Mouse (Mus musculus) hindbrain, embryonic 14.5 days (tissue): ENCODE results near the gene Hdac8. TPM values are rescaled to one million over a fixed set of nuclear protein-coding genes. Genes with fewer than 3 reads are reported as not detected.

Source experiments
- ATAC-seq: fragments of 200-750 bp; cut with Nextera tagmentation; 2 replicates; pipeline ENCODE4 v1.8.0; 2017; ENCODE audit warnings: moderate number of reproducible peaks, mild to moderate bottlenecking, moderate TSS enrichment, moderate library complexity; ENCODE audit not compliant: low FRiP score
- DNase-seq: peaks from one replicate; pipeline ENCODE4 v3.0.0-alpha.2; 2015; ENCODE audit warnings: low spot score
- H3K27ac ChIP-seq: fragments of 300-500 bp; sonication (generic); 2 replicates; pipeline ENCODE4 v1.5.1; 2014; ENCODE audit warnings: mild to moderate bottlenecking, moderate library complexity
- H3K27me3 ChIP-seq: fragments of 300-500 bp; sonication (generic); 2 replicates; pipeline ENCODE4 v1.6.1; 2014; ENCODE audit warnings: mild to moderate bottlenecking, low read length, mixed read lengths; ENCODE audit not compliant: control insufficient read depth, insufficient read depth
- H3K36me3 ChIP-seq: fragments of 300-500 bp; sonication (generic); replicated peaks from 2 replicates; pipeline ENCODE4 v1.6.1; 2014; ENCODE audit not compliant: control insufficient read depth, insufficient read depth
- H3K4me1 ChIP-seq: fragments of 300-500 bp; sonication (generic); replicated peaks from 2 replicates; pipeline ENCODE4 v1.6.1; 2014; ENCODE audit warnings: antibody characterized with exemption, low read length, mixed read lengths; ENCODE audit not compliant: control insufficient read depth, insufficient read depth
- H3K4me2 ChIP-seq: fragments of 300-500 bp; sonication (generic); replicated peaks from 2 replicates; pipeline ENCODE4 v1.6.1; 2014; ENCODE audit warnings: mild to moderate bottlenecking, moderate library complexity
- H3K4me3 ChIP-seq: fragments of 300-500 bp; sonication (generic); replicated peaks from 2 replicates; pipeline ENCODE4 v1.5.1; 2014; ENCODE audit warnings: mild to moderate bottlenecking, low read length
- H3K9ac ChIP-seq: fragments of 300-500 bp; sonication (generic); 2 replicates; pipeline ENCODE4 v1.6.1; 2014
- H3K9me3 ChIP-seq: fragments of 300-500 bp; sonication (generic); 2 replicates; pipeline ENCODE4 v1.6.1; 2016; ENCODE audit warnings: low read length; ENCODE audit not compliant: control insufficient read depth
- WGBS: fragments of 180-500 bp; shearing (Covaris S2); extraction: QIAGEN DNeasy Blood & Tissue Kit; methylation state at CpG from one replicate; pipeline ENCODE4 v1.1.7; 2014; 5-methylcytosine and 5-hydroxymethylcytosine counted together
- microRNA-seq: library from miRNA; unstranded; fragments of <30 nt; microRNA quantifications from one replicate; pipeline ENCODE4, GENCODE M21; 2016
- polyA plus RNA-seq: library from polyadenylated mRNA; unstranded; fragments of >200 nt; fragmentation: Nextera tagmentation; extraction: Ambion mirVana; gene quantifications from 2 replicates; pipeline ENCODE4 v1.2.1, GENCODE M21; 2014

Gene Hdac8
- polyA plus RNA-seq, 1 experiment from 2014 or later = 2.4 TPM

DNA sequence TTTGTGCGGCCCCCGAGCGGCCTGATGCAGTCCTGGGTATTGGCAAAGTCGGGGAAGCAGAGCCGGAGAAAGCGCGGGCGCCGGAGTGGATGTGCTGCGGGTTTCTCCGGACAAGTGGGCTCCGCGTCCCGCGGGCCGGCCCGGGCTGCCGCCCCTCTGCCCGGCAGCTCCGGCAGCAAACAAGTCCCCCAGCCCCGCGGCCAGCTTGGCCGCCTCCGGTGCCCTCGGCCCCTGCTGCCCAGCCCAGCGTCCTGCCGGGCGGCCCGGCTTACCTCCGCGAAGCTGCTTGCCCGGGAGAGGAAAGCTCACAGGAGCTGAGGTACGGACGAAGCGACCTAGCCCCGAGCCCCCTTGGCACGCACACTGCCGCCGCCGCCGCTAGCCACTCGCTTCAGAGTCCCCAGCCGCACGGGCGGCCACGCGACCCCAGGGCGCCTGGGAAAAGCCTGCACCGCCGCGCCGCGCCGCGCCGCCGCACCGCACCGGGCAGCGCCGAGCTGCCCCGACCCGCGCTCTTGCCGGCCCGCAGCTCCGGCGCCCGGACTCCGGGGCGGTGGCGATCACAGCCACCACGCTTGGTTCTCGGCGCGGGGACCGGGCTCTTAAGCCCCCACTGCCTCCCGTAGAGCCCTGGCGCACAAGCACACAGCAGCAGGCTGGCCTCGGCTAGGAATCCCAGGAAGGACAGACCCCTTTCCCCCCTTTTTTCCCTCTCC is 253.8 kb downstream of the Hdac8 start:
- WGBS = 20% methylated on average over 51 of the region's 80 CpGs

DNA sequence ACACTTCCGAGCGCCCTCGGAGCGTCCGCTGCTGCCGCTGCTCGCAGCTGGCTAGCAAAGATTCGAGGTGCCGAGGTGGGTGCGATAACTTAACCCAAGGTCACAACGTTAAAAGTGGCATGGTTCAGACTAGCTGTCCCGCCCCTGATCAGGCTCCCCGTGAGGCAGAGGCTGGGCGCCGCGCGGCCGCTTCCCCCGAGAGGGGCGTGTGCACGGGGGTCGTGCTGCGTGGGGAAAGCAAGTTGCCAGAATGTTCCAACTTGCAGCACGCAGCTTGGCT is 254.3 kb downstream of the Hdac8 start:
- Histone ChIP-seq H3K36me3 (no peaks in the 10 kb centered on the region), H3K9me3 (no peaks in the 10 kb centered on the region), H3K4me2 (peak overlapping the region; percentile 81), H3K27ac (no peak overlapping the region), H3K27me3 (peaks cover 49% of the 10 kb centered on the region), H3K4me1 (no peaks in the 10 kb centered on the region), H3K9ac (peak overlapping the region; percentile 50; the same call in 1 of the 2 replicates), H3K4me3 (peak overlapping the region; percentile 51)
- 18% methylated on average over 24 of the region's 24 CpGs for WGBS
- ATAC-seq = no peak
- DNase-seq = no peak

More for the DNA sequence above, 253.8 kb downstream of the Hdac8 start:
- ATAC-seq (no peak; the same call in 1 of the 2 replicates), DNase-seq (no peak)
- Histone ChIP-seq H3K4me2 (peak overlapping the region; percentile 81), H3K27ac (peak overlapping the region; percentile 32; the same call in 1 of the 2 replicates), H3K36me3 (no peaks in the 10 kb centered on the region), H3K27me3 (peaks cover 49% of the 10 kb centered on the region), H3K4me3 (peak overlapping the region; percentile 51), H3K4me1 (no peaks in the 10 kb centered on the region), H3K9ac (peak overlapping the region; percentile 50), H3K9me3 (no peaks in the 10 kb centered on the region)

DNA sequence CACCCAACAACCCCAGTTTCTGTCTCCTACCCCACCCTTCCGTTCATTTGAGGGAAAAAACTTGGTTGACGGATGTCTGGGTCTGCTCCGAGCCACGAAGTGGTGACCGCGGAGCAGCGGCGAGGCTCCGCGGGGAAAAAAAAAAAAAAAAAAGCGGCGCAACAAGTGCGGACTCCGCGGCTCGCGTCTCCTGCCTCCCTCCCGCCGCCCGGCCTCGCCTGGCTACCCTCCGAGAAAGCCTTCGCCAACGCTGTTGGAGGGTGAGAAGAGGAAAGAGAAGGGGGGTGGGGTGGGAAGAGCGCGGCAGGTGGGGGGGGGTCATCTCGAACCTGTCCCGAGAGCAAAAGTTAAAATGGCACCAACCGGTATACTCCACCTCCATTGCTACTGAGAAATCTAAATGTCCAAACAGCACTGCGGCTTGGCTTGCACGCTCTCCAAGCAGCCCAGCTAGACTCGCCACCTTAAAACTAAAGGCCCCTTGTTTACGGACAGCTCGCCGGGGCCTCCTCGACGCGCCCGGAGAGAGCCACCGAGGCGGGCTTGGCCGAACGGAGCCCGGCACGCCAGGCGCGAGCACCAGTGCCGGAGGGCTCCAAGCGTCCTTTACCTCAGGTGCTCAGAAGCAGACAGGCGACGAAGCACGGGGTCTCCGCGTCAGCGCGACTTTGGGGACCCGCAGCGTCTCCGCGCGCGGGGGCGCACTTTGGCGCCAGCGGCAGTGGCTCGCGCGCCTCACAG is 254.8 kb downstream of the Hdac8 start:
- Histone ChIP-seq H3K27me3 (peaks cover 49% of the 10 kb centered on the region), H3K36me3 (no peaks in the 10 kb centered on the region), H3K4me2 (peak overlapping the region; percentile 81), H3K27ac (no peak overlapping the region), H3K4me1 (no peaks in the 10 kb centered on the region), H3K4me3 (peak overlapping the region; percentile 51), H3K9me3 (no peaks in the 10 kb centered on the region), H3K9ac (no peak overlapping the region)
- DNase-seq (no peak), ATAC-seq (no peak)
- WGBS = 15% methylated on average over 62 of the region's 68 CpGs

DNA sequence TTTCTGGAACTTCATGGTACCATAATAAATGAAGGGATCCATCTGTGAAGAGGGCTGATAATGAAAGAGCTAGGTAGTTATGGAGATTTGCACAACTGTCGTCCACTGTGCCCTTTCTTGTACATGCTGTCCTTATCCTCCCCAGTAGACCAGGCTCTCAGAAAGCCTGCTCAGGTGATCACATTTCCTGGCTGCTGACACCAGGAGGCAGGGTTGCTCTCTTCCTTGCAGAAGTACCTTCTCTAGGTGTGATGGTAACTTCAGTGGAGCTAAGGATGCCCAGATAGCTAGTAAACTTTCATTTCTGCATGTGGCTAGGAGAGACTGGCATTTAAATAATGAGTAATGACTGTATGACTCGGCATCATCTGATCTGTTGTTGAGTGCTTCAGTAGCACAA is 260.8 kb downstream of the Hdac8 start:
- no peak for DNase-seq
- no peak overlapping the region for H3K4me2 ChIP-seq
- H3K36me3 ChIP-seq = no peaks in the 10 kb centered on the region
- H3K27ac ChIP-seq = no peak overlapping the region
- H3K27me3 ChIP-seq = peaks cover 17% of the 10 kb centered on the region
- H3K4me1 ChIP-seq = no peaks in the 10 kb centered on the region
- no peak for ATAC-seq
- H3K4me3 ChIP-seq = no peak overlapping the region
- no peaks in the 10 kb centered on the region for H3K9me3 ChIP-seq
- 74% methylated on average over 2 of the region's 2 CpGs for WGBS
- H3K9ac ChIP-seq = no peak overlapping the region

Small RNAs within 50 kb of the gene (microRNA-seq; reads per million reads assigned to microRNA genes)
- not detected for gene Gm26318

Other genes starting within 250 kb of the Hdac8 start
- 9.4 TPM in 2 replicates for gene Phka1, start 138.9 kb upstream of the Hdac8 start, polyA plus RNA-seq
- gene Gm3880, start 181.6 kb upstream of the Hdac8 start, polyA plus RNA-seq = not detected in 2 replicates
- gene Gm9112, start 202.3 kb upstream of the Hdac8 start, polyA plus RNA-seq = not detected in 2 replicates
- not detected in 2 replicates for gene Dmrtc1b, start 202.5 kb upstream of the Hdac8 start, polyA plus RNA-seq